Mouse (Mus musculus): ENCODE measurements around the gene Dpagt1.
A peak's percentile ranks its signal among the peaks of the same experiment; 100 is the strongest.
"Not testable (repeated sequence)": the region's sequence is repeated elsewhere in the genome, so short reads cannot be mapped to it uniquely, and the experiment has no call there.

Dpagt1 gene

GRCm38 (mm10) chr9:44318826-44319095, 7.1 kb upstream of the Dpagt1 start:
- no peak for DNase-seq (ENCODE audit: low spot score)

GRCm38 (mm10) chr9:44319105-44319886, 6.5 kb upstream of the Dpagt1 start:
- peak; percentile 16 for DNase-seq (ENCODE audit: low spot score)

- DNase-seq (ENCODE audit: low spot score), result peak; percentile 93
Measured at GRCm38 (mm10) chr9:44319887-44320798, 5.7 kb upstream of the Dpagt1 start, which contains the start of gene C2cd2l. TSS of gene C2cd2l (minus strand) at chr9:44320285.

- DNase-seq (ENCODE audit: low spot score), result no peak
Measured at GRCm38 (mm10) chr9:44320799-44321133, 5.1 kb upstream of the Dpagt1 start.

GRCm38 (mm10) chr9:44323656-44324055, 2.2 kb upstream of the Dpagt1 start:
- not testable (repeated sequence) for DNase-seq (ENCODE audit: low spot score)

GRCm38 (mm10) chr9:44324147-44324546, 1.7 kb upstream of the Dpagt1 start:
- no peak for DNase-seq (ENCODE audit: low spot score)

GRCm38 (mm10) chr9:44325032-44325767, 619 bp upstream of the Dpagt1 start:
- DNase-seq (ENCODE audit: low spot score), result not testable (repeated sequence)

- peak; percentile 87 for DNase-seq (ENCODE audit: low spot score)
Measured at GRCm38 (mm10) chr9:44326371-44327063, 698 bp downstream of the Dpagt1 start.

- peak; percentile 57 for DNase-seq (ENCODE audit: low spot score)
Measured at GRCm38 (mm10) chr9:44327064-44327711, 1.4 kb downstream of the Dpagt1 start.

- DNase-seq (ENCODE audit: low spot score), result no peak
Measured at GRCm38 (mm10) chr9:44327926-44328325, 2.1 kb downstream of the Dpagt1 start.

- no peak for DNase-seq (ENCODE audit: low spot score)
Measured at GRCm38 (mm10) chr9:44330736-44331135, 4.9 kb downstream of the Dpagt1 start.

GRCm38 (mm10) chr9:44332918-44333638, 7.3 kb downstream of the Dpagt1 start:
- no peak for DNase-seq (ENCODE audit: low spot score)

- peak; percentile 99 for DNase-seq (ENCODE audit: low spot score)
Measured at GRCm38 (mm10) chr9:44334396-44335330, 8.8 kb downstream of the Dpagt1 start, which contains the start of gene H2afx. TSS of gene H2afx (plus strand) at chr9:44334694.

- DNase-seq (ENCODE audit: low spot score), result peak; percentile 17
Measured at GRCm38 (mm10) chr9:44335331-44336092, 9.7 kb downstream of the Dpagt1 start.

GRCm38 (mm10) chr9:44336093-44336406, 10.2 kb downstream of the Dpagt1 start:
- no peak for DNase-seq (ENCODE audit: low spot score)

GRCm38 (mm10) chr9:44336513-44336912, 10.7 kb downstream of the Dpagt1 start:
- not testable (repeated sequence) for DNase-seq (ENCODE audit: low spot score)

GRCm38 (mm10) chr9:44336964-44337363, 11.1 kb downstream of the Dpagt1 start:
- DNase-seq (ENCODE audit: low spot score), result no peak

- no peak for DNase-seq (ENCODE audit: low spot score)
Measured at GRCm38 (mm10) chr9:44337436-44338169, 11.8 kb downstream of the Dpagt1 start.
